Mouse (Mus musculus): ENCODE data around the gene Vamp5.
A peak's percentile ranks its signal among the peaks of the same experiment; 100 is the strongest.

Gene Vamp5

GRCm38 (mm10) chr6:72389471-72389940 lies 9.2 kb upstream of the Vamp5 start:
- no peak for DNase-seq (ENCODE audit: low read depth)

- no peak for DNase-seq (ENCODE audit: low read depth)
These were observed 8.6 kb upstream of the Vamp5 start for GRCm38 (mm10) chr6:72388791-72389329.

- DNase-seq (ENCODE audit: low read depth) = no peak
These were observed 8.0 kb upstream of the Vamp5 start for GRCm38 (mm10) chr6:72388266-72388665.

GRCm38 (mm10) chr6:72387816-72388215 lies 7.5 kb upstream of the Vamp5 start:
- no peak for DNase-seq (ENCODE audit: low read depth)

GRCm38 (mm10) chr6:72386561-72386960 lies 6.3 kb upstream of the Vamp5 start:
- DNase-seq (ENCODE audit: low read depth) = no peak

GRCm38 (mm10) chr6:72385258-72385657 lies 5.0 kb upstream of the Vamp5 start:
- DNase-seq (ENCODE audit: low read depth) = no peak

- no peak for DNase-seq (ENCODE audit: low read depth)
These were observed 3.7 kb upstream of the Vamp5 start for GRCm38 (mm10) chr6:72383952-72384351.

- DNase-seq (ENCODE audit: low read depth) = no peak
These were observed 3.0 kb upstream of the Vamp5 start for GRCm38 (mm10) chr6:72383142-72383820.

- DNase-seq (ENCODE audit: low read depth) = peak; percentile 49
These were observed 2.2 kb upstream of the Vamp5 start for GRCm38 (mm10) chr6:72382494-72382893.

- DNase-seq (ENCODE audit: low read depth) = no peak
These were observed 714 bp downstream of the Vamp5 start for GRCm38 (mm10) chr6:72379377-72380130.

- DNase-seq (ENCODE audit: low read depth) = no peak
These were observed 1.6 kb downstream of the Vamp5 start for GRCm38 (mm10) chr6:72378510-72379234.

- DNase-seq (ENCODE audit: low read depth) = peak; percentile 45
These were observed 5.3 kb downstream of the Vamp5 start for GRCm38 (mm10) chr6:72374820-72375563.

GRCm38 (mm10) chr6:72374206-72374605 lies 6.1 kb downstream of the Vamp5 start:
- DNase-seq (ENCODE audit: low read depth) = no peak

- no peak for DNase-seq (ENCODE audit: low read depth)
These were observed 7.1 kb downstream of the Vamp5 start for GRCm38 (mm10) chr6:72373184-72373583.

GRCm38 (mm10) chr6:72371571-72371970 lies 8.7 kb downstream of the Vamp5 start:
- DNase-seq (ENCODE audit: low read depth) = no peak

- DNase-seq (ENCODE audit: low read depth) = no peak
These were observed 9.1 kb downstream of the Vamp5 start for GRCm38 (mm10) chr6:72371147-72371546.

GRCm38 (mm10) chr6:72370091-72370490 lies 10.2 kb downstream of the Vamp5 start:
- DNase-seq (ENCODE audit: low read depth) = no peak

GRCm38 (mm10) chr6:72369557-72369956 lies 10.7 kb downstream of the Vamp5 start:
- DNase-seq (ENCODE audit: low read depth) = no peak

GRCm38 (mm10) chr6:72367460-72367974 lies 12.8 kb downstream of the Vamp5 start:
- DNase-seq (ENCODE audit: low read depth) = no peak

- no peak for DNase-seq (ENCODE audit: low read depth)
These were observed 13.3 kb downstream of the Vamp5 start, which contains the start of gene Rnf181 for GRCm38 (mm10) chr6:72366844-72367443. Gene Rnf181, minus strand, starts transcription at chr6:72366956.

GRCm38 (mm10) chr6:72366304-72366703 lies 14.0 kb downstream of the Vamp5 start:
- DNase-seq (ENCODE audit: low read depth) = no peak

Measured in naive thymus-derived CD4-positive, alpha-beta T cell, adult 2 months (primary cell).